Mouse (Mus musculus): Measurements from ENCODE around the gene Cr1l. TPM values are rescaled to one million over a fixed set of nuclear protein-coding genes. Genes with fewer than 3 reads are reported as not detected.

The Cr1l gene
- 180 TPM for total RNA-seq (2023)

DNA sequence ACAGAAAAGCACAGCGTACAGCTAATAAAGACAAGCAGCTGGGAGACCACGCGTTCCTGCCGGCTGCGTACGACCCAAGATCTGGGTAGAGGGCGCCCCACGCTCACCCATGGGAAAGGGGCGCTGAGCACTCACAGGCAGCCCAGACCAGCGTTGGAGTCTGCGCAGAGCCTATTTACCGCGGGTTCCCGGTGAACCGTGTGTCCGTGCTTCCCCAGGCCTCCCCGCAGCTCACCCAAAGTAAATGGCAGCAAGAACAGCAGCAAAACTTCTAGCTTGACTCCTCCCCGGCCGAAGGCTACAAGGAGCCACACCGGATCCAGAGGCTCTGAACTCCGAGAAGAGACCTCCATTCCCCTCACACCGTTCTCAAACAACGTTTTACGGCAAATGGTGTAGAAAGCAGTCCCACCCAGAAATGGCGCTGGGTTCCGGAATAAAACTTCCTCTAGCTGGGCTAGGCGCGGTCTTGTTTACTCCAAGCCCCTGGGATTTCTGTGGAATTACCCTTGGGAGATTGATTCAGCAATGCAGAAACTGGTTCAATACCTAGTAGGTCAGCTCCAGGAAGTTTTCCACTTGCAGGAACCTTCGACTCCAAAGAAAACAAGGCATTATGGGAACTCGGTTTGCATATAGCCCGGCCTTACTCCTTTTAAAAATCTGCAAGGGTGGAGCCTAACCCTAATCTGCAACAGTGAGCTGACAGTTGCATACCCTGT is at the start of gene Cr1l:
TSS of gene Cr1l (minus strand) at position 634 of the 722 bp plus-strand sequence.

DNA sequence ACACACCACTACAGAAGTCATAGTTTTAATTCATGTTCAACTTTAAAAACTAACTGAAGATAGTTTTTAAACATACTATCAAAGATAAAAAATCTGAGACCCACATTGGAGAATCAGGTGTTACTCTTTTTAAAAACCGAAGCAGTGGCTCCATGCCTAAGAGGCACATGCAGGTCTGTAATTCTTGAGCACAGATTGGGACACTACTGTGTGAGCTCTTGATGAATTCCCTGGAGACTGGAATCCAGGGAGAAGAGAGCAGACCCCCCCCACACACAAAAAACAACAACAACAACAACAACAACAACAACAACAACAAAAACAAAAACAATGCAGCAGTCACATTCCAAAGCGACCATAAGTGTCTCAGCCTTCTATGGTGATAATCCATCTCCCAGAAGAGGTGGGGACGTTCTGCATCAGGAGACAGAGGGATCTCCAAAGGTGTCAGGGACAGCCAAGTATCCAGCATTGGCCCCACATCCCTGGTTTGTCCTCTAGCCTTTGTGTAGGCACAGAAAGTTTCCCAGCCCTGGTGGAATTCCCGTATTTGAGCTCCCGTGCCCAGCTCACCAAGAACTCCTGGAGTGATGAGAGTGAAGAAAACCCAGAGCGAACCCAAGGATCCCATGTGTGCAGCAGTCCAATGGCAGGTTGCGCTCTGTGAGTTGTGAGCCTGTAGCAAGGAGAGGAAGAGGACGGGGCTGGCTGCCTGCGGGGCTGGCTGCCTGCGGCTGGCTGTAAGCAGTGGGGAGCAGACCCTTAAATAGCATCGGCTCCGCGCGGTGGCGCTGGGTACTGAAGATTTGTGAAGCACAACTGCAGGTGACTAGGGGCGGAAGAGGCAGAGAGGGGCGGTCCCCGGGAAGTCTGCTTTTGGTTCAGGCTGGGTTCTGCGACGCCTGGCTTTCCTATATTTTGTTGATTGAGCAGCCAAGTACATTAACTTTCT is 44.9 kb upstream of the Cr1l start, which contains the start of gene Cr2:
TSS of gene Cr2 (minus strand) at position 737 of the 952 bp plus-strand sequence.

DNA sequence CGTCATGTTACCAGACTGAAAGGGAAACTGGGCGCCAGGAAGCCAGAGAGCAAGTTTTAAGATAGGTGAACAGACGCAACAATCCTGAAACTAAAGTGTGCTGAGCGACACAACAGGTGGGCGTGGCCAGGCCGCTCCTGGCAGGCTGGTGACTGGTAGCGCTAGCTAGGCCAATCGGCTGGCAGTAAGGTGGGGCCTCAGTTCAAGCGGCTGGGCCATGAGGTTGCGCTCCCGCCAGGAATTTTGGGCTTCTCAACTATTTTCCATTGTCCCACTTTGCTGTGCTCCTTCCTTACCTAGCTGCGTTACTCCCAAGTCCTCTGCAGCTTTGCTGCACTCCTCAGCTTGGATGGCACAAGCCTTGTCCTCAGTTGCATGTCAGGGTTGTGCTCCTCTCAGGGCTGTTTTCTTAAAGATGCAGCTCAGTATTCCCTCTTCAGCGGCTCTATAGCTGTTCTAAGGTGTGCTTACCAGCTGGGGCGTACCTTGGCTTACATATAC is 39.1 kb downstream of the Cr1l start, which contains the start of gene Cd46:
TSS of gene Cd46 (minus strand) at position 30 of the 501 bp plus-strand sequence.

Other genes with a start within 250 kb of the Cr1l start
- gene Cd34, start 192.8 kb downstream of the Cr1l start, total RNA-seq (2023), result 1.7 TPM
- gene Cd46, start 39.3 kb downstream of the Cr1l start, total RNA-seq (2023), result 5.0 TPM
- gene Cr2, start 45.1 kb upstream of the Cr1l start, total RNA-seq (2023), result 35.4 TPM